Mouse (Mus musculus) CD8-positive naive resting alpha-beta T cell, adult 57 days (primary cell): ENCODE results near the gene Pikfyve. TPM values are rescaled to one million over a fixed set of nuclear protein-coding genes. Genes with fewer than 3 reads are reported as not detected.

Source experiments
- total RNA-seq: library from RNA; stranded (reverse); gene quantifications from one replicate; pipeline ENCODE4 v1.2.4, GENCODE M21; 2023

Gene Pikfyve
- 38.7 TPM for total RNA-seq

GRCm38 (mm10) chr1:65186287-65187073 lies at the start of gene Pikfyve, which contains the start of gene Idh1:
Gene Pikfyve, plus strand, starts transcription at chr1:65186683.
Gene Idh1, minus strand, starts transcription at chr1:65186500.

GRCm38 (mm10) chr1:65281756-65282155 lies 95.3 kb downstream of the Pikfyve start, which contains the start of gene Pth2r:
Gene Pth2r, plus strand, starts transcription at chr1:65282056.

Other genes starting within 250 kb of the Pikfyve start
- 14.9 TPM for gene Plekhm3, start 229.9 kb upstream of the Pikfyve start, total RNA-seq
- not detected for gene Akr1cl, start 153.9 kb upstream of the Pikfyve start, total RNA-seq
- gene Cryge, start 135.5 kb upstream of the Pikfyve start, total RNA-seq = not detected
- not detected for gene Crygd, start 123.2 kb upstream of the Pikfyve start, total RNA-seq
- not detected for gene Crygc, start 113.0 kb upstream of the Pikfyve start, total RNA-seq
- not detected for gene Crygb, start 104.4 kb upstream of the Pikfyve start, total RNA-seq
- gene Cryga, start 83.3 kb upstream of the Pikfyve start, total RNA-seq = not detected
- gene Gm28845, start 67.1 kb upstream of the Pikfyve start, total RNA-seq = not detected
- not detected for gene D630023F18Rik, start 63.5 kb upstream of the Pikfyve start, total RNA-seq
- gene Idh1, start 183 bp upstream of the Pikfyve start, total RNA-seq = 4.0 TPM
- gene Pth2r, start 95.4 kb downstream of the Pikfyve start, total RNA-seq = not detected